Mouse (Mus musculus): ENCODE results near the gene Acot2. TPM values are rescaled to one million over a fixed set of nuclear protein-coding genes. Genes with fewer than 3 reads are reported as not detected.
"Not testable (repeated sequence)": the region's sequence is repeated elsewhere in the genome, so short reads cannot be mapped to it uniquely, and the experiment has no call there.

Acot2 gene
- polyA plus RNA-seq, 1 experiment from 2014 or later = 10.3 TPM

- no peaks in the 10 kb centered on the region for H3K27me3 ChIP-seq
- peaks cover 6% of the 10 kb centered on the region for H3K4me1 ChIP-seq
- WGBS = 95% methylated on average over 9 of the region's 9 CpGs
- no peak for ATAC-seq (ENCODE audit: low FRiP score)
- no peak overlapping the region for H3K9ac ChIP-seq
- peaks cover 32% of the 10 kb centered on the region for H3K36me3 ChIP-seq (replicated peaks)
- H3K27ac ChIP-seq = no peak overlapping the region
- no peak overlapping the region for H3K4me3 ChIP-seq (replicated peaks)
- no peaks in the 10 kb centered on the region for H3K9me3 ChIP-seq
- H3K4me2 ChIP-seq = no peak overlapping the region
These were observed 29.4 kb upstream of the Acot2 start for GRCm38 (mm10) chr12:83958278-83958677.

- no peak for ATAC-seq (ENCODE audit: low FRiP score)
- H3K9ac ChIP-seq = no peak overlapping the region
- H3K9me3 ChIP-seq = no peaks in the 10 kb centered on the region
- no peak overlapping the region for H3K27ac ChIP-seq
- 87% methylated on average over 7 of the region's 7 CpGs for WGBS
- no peaks in the 10 kb centered on the region for H3K4me1 ChIP-seq
- H3K4me2 ChIP-seq = no peak overlapping the region
- H3K36me3 ChIP-seq (replicated peaks) = no peaks in the 10 kb centered on the region
- no peak overlapping the region for H3K4me3 ChIP-seq (replicated peaks)
- H3K27me3 ChIP-seq = no peaks in the 10 kb centered on the region
These were observed 22.4 kb upstream of the Acot2 start for GRCm38 (mm10) chr12:83965235-83965634.

GRCm38 (mm10) chr12:83972117-83972516 is 15.5 kb upstream of the Acot2 start:
- H3K9ac ChIP-seq = no peak overlapping the region
- H3K9me3 ChIP-seq = peaks cover 3% of the 10 kb centered on the region; the same call in 1 of the 2 replicates
- no peak for ATAC-seq (ENCODE audit: low FRiP score)
- no peak overlapping the region for H3K27ac ChIP-seq
- no peak overlapping the region for H3K4me2 ChIP-seq
- H3K4me1 ChIP-seq = no peaks in the 10 kb centered on the region
- no peak overlapping the region for H3K4me3 ChIP-seq (replicated peaks)
- no peaks in the 10 kb centered on the region for H3K36me3 ChIP-seq (replicated peaks)
- 87% methylated on average over 2 of the region's 2 CpGs for WGBS
- H3K27me3 ChIP-seq = no peaks in the 10 kb centered on the region

GRCm38 (mm10) chr12:83978862-83979261 is 8.8 kb upstream of the Acot2 start:
- Histone ChIP-seq H3K9me3 (peaks cover 3% of the 10 kb centered on the region; the same call in 1 of the 2 replicates), H3K27me3 (no peaks in the 10 kb centered on the region), H3K36me3 (replicated peaks) (no peaks in the 10 kb centered on the region), H3K4me2 (no peak overlapping the region), H3K4me3 (replicated peaks) (no peak overlapping the region), H3K4me1 (no peaks in the 10 kb centered on the region), H3K27ac (no peak overlapping the region), H3K9ac (no peak overlapping the region)
- 91% methylated on average over 6 of the region's 6 CpGs for WGBS
- ATAC-seq (ENCODE audit: low FRiP score) = no peak

GRCm38 (mm10) chr12:83981615-83982014 is 6.0 kb upstream of the Acot2 start:
- ATAC-seq (ENCODE audit: low FRiP score) = no peak
- WGBS = 92% methylated on average over 4 of the region's 4 CpGs
- Histone ChIP-seq H3K9me3 (no peaks in the 10 kb centered on the region), H3K27me3 (no peaks in the 10 kb centered on the region), H3K4me3 (replicated peaks) (no peak overlapping the region), H3K27ac (no peak overlapping the region), H3K4me1 (no peaks in the 10 kb centered on the region), H3K9ac (no peak overlapping the region), H3K4me2 (no peak overlapping the region), H3K36me3 (replicated peaks) (no peaks in the 10 kb centered on the region)

GRCm38 (mm10) chr12:83984752-83985151 is 2.9 kb upstream of the Acot2 start, which contains the start of gene Heatr4:
Heatr4 (minus strand) TSS chr12:83984852.
- no peaks in the 10 kb centered on the region for H3K9me3 ChIP-seq
- no peaks in the 10 kb centered on the region for H3K36me3 ChIP-seq (replicated peaks)
- ATAC-seq (ENCODE audit: low FRiP score) = no peak
- 77% methylated on average over 3 of the region's 4 CpGs for WGBS
- no peak within 1 kb of the TSS for H3K27ac ChIP-seq
- H3K4me2 ChIP-seq = no peak within 1 kb of the TSS
- no peaks in the 10 kb centered on the region for H3K27me3 ChIP-seq
- H3K4me1 ChIP-seq = peaks cover 4% of the 10 kb centered on the region
- no peak within 1 kb of the TSS for H3K9ac ChIP-seq
- H3K4me3 ChIP-seq (replicated peaks) = no peak within 1 kb of the TSS

GRCm38 (mm10) chr12:83987242-83987582 is 449 bp upstream of the Acot2 start:
- Histone ChIP-seq H3K27ac (peak overlapping the region; percentile 82; the same call in 1 of the 2 replicates), H3K4me1 (peaks cover 4% of the 10 kb centered on the region), H3K9me3 (no peaks in the 10 kb centered on the region), H3K27me3 (no peaks in the 10 kb centered on the region), H3K36me3 (replicated peaks) (no peaks in the 10 kb centered on the region), H3K4me3 (replicated peaks) (peak overlapping the region; percentile 65), H3K4me2 (peak overlapping the region; percentile 66), H3K9ac (no peak overlapping the region)
- 0 out of 2 replicates have a peak, but pooled peaks have one; percentile 34 for ATAC-seq (ENCODE audit: low FRiP score)
- WGBS = 42% methylated on average over 8 of the region's 8 CpGs

- WGBS = 75% methylated on average over 4 of the region's 4 CpGs
- no peak overlapping the region for H3K27ac ChIP-seq
These were observed 822 bp downstream of the Acot2 start for GRCm38 (mm10) chr12:83988483-83988882.

GRCm38 (mm10) chr12:83989378-83989777 is 1.7 kb downstream of the Acot2 start:
- Histone ChIP-seq H3K4me3 (replicated peaks) (no peak overlapping the region), H3K9ac (no peak overlapping the region), H3K27ac (no peak overlapping the region), H3K27me3 (no peaks in the 10 kb centered on the region), H3K4me1 (peaks cover 4% of the 10 kb centered on the region), H3K4me2 (no peak overlapping the region), H3K9me3 (no peaks in the 10 kb centered on the region), H3K36me3 (replicated peaks) (0 out of 2 replicates have a peak, but pooled peaks cover 5% of the 10 kb centered on the region)
- WGBS = 94% methylated on average over 4 of the region's 4 CpGs
- ATAC-seq (ENCODE audit: low FRiP score) = no peak

More at GRCm38 (mm10) chr12:83988483-83988882, 822 bp downstream of the Acot2 start:
- Histone ChIP-seq H3K9ac (peak overlapping the region; percentile 74), H3K4me3 (replicated peaks) (peak overlapping the region; percentile 65), H3K4me1 (peaks cover 4% of the 10 kb centered on the region), H3K36me3 (replicated peaks) (0 out of 2 replicates have a peak, but pooled peaks cover 3% of the 10 kb centered on the region), H3K9me3 (no peaks in the 10 kb centered on the region), H3K27me3 (no peaks in the 10 kb centered on the region), H3K4me2 (peak overlapping the region; percentile 66)
- ATAC-seq (ENCODE audit: low FRiP score) = peak; percentile 27; the same call in 1 of the 2 replicates

- Histone ChIP-seq H3K4me3 (replicated peaks) (no peak overlapping the region), H3K9me3 (peaks cover 5% of the 10 kb centered on the region; the same call in 1 of the 2 replicates), H3K27me3 (no peaks in the 10 kb centered on the region), H3K27ac (no peak overlapping the region), H3K4me1 (no peaks in the 10 kb centered on the region), H3K9ac (no peak overlapping the region), H3K36me3 (replicated peaks) (0 out of 2 replicates have a peak, but pooled peaks cover 7% of the 10 kb centered on the region), H3K4me2 (no peak overlapping the region)
- 75% methylated on average over 2 of the region's 2 CpGs for WGBS
- ATAC-seq (ENCODE audit: low FRiP score) = no peak
These were observed 9.6 kb downstream of the Acot2 start for GRCm38 (mm10) chr12:83997221-83997620.

- no peak for ATAC-seq (ENCODE audit: low FRiP score)
- H3K27ac ChIP-seq = no peak overlapping the region
- peaks cover 7% of the 10 kb centered on the region; the same call in 1 of the 2 replicates for H3K9me3 ChIP-seq
- H3K27me3 ChIP-seq = no peaks in the 10 kb centered on the region
- 68% methylated on average over 11 of the region's 11 CpGs for WGBS
- 0 out of 2 replicates have a peak, but pooled peaks cover 3% of the 10 kb centered on the region for H3K36me3 ChIP-seq (replicated peaks)
- no peaks in the 10 kb centered on the region for H3K4me1 ChIP-seq
- no peak overlapping the region for H3K4me2 ChIP-seq
- H3K9ac ChIP-seq = no peak overlapping the region
- no peak overlapping the region for H3K4me3 ChIP-seq (replicated peaks)
These were observed 10.9 kb downstream of the Acot2 start for GRCm38 (mm10) chr12:83998341-83999107.

- H3K4me2 ChIP-seq; H3K36me3 ChIP-seq (replicated peaks); ATAC-seq (ENCODE audit: low FRiP score); H3K9me3 ChIP-seq; H3K27me3 ChIP-seq; H3K9ac ChIP-seq; H3K27ac ChIP-seq; H3K4me1 ChIP-seq; H3K4me3 ChIP-seq (replicated peaks): not testable (repeated sequence)
- WGBS = 85% methylated on average over 8 of the region's 8 CpGs
These were observed 11.6 kb downstream of the Acot2 start for GRCm38 (mm10) chr12:83999237-83999636.

- Histone ChIP-seq H3K27me3 (no peaks in the 10 kb centered on the region), H3K36me3 (replicated peaks) (no peaks in the 10 kb centered on the region), H3K4me2 (no peak overlapping the region), H3K9me3 (peaks cover 7% of the 10 kb centered on the region; the same call in 1 of the 2 replicates), H3K27ac (no peak overlapping the region), H3K4me3 (replicated peaks) (no peak overlapping the region), H3K4me1 (no peaks in the 10 kb centered on the region), H3K9ac (no peak overlapping the region)
- WGBS = 94% methylated on average over 3 of the region's 3 CpGs
- no peak for ATAC-seq (ENCODE audit: low FRiP score)
These were observed 12.8 kb downstream of the Acot2 start for GRCm38 (mm10) chr12:84000418-84000817.
